Mouse (Mus musculus) bone marrow macrophage, adult 2 months (primary cell): ENCODE measurements at regions not wholly inside any gene's neighbourhood (a gene's known extent, or its start where the extent isn't known, plus 50 kb on each side); places are given as distances from the start of the nearest gene placed in this dataset.

Experiments used
- CTCF ChIP-seq: IDR thresholded peaks from 2 replicates; pipeline ENCODE4 v1.5.1; 2012; ENCODE audit warnings: low read depth, mild to moderate bottlenecking, low read length, moderate library complexity
- POLR2A ChIP-seq: IDR thresholded peaks from 2 replicates; pipeline ENCODE4 v1.6.1; 2012; ENCODE audit warnings: mild to moderate bottlenecking, low read depth, low read length, borderline replicate concordance

DNA sequence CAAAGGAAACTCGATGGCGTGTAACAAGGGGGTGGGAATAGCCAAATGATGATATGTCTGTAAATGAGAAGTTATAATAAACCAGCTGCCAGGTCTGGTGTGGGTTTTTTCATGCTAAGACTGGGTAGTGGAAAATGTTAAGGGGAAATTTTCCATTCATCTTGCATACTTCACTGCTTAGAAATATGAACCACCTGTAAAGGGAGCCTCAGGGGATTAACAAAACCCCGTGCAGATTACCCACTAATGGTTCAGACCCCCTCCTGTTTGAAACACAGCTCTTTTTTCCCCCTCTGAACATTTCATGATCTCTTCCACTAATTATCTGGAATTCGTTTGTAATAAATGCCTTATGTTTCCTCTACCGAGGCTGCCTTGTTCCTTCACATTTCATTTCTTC is 446.0 kb upstream of the Hsf2 start:
- TF ChIP-seq POLR2A (no peak), CTCF (no peak)
